Mouse (Mus musculus) CD4-positive naive resting alpha-beta T cell, adult 57 days (primary cell): ENCODE results near the gene Vmn1r80. TPM values are rescaled to one million over a fixed set of nuclear protein-coding genes. Genes with fewer than 3 reads are reported as not detected.

Experiments
- total RNA-seq: library from RNA; stranded (reverse); gene quantifications from one replicate; pipeline ENCODE4 v1.2.4, GENCODE M21; 2023

Gene Vmn1r80
- total RNA-seq = not detected

DNA sequence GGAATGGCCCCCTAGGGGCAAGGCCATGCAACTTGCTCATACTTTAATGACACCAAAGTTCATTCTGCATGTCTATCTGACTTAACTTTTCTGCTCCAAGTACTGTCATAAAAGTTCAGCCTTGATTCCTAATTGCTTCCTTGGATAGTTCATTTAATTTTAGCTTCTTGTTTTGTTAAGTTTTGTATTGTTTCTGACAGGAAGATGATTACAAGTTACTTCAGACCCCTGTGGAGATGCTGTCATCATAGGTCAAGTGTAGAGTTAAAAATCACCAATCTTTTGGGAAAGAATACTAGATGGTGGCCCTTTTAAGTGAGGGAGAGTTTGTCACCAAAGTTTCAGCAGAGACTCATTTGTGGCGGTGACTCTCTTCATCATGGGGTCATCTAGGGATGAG is at the start of gene Vmn1r80:
TSS of gene Vmn1r80 (plus strand) at position 301 of the 400 bp plus-strand sequence.

DNA sequence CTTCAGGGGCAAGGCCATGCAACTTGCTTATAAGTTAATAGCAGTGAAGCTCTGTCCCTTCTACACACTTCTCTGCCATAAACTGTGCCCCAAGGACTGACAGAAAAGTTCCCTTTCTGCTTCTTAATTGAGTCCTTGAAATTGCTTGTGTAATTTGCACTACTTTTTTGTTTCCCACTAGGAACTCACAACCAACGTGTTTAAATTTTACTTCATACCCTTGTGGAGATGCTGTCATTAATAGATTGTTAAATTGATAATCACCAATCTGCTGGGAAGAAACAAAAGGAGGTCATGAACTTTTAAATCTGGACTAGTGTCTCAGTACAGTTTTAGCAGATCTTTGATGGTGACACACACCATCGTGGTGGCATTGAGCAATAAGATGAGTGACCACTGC is 39.1 kb upstream of the Vmn1r80 start, which contains the start of gene Vmn1r78:
TSS of gene Vmn1r78 (plus strand) at position 301 of the 400 bp plus-strand sequence.

DNA sequence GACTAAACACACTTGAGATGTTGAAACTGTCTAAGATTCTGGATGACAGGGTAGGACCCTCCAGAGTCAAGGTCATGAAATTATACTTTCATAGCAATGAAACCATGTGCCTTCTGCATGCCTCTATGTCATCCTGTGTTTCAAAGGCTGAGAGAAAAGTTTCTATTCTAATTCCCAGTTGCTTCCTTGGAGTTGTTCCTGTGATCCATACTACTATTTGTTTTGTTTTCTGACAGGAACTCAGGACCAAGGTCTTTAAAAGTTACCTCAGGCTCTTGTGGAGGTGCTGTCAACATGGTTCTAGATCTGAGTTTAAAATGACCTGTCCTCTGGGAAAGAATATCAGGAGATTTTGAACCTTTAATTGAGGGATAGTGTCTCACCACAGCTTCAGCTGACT is 18.1 kb upstream of the Vmn1r80 start, which contains the start of gene Vmn1r79:
TSS of gene Vmn1r79 (plus strand) at position 301 of the 400 bp plus-strand sequence.

Other genes starting within 250 kb of the Vmn1r80 start
- not detected for gene Vmn1r77, start 152.5 kb upstream of the Vmn1r80 start, total RNA-seq
- not detected for gene Vmn1r78, start 39.0 kb upstream of the Vmn1r80 start, total RNA-seq
- not detected for gene Vmn1r79, start 18.0 kb upstream of the Vmn1r80 start, total RNA-seq
- 0.15 TPM for gene Vmn1r81, start 79.0 kb downstream of the Vmn1r80 start, total RNA-seq
- gene Vmn1r82, start 111.1 kb downstream of the Vmn1r80 start, total RNA-seq = not detected
- not detected for gene Vmn1r83, start 140.2 kb downstream of the Vmn1r80 start, total RNA-seq
- gene Vmn1r84, start 180.0 kb downstream of the Vmn1r80 start, total RNA-seq = not detected
- gene Zfp551, start 233.5 kb downstream of the Vmn1r80 start, total RNA-seq = 4.0 TPM